Mouse (Mus musculus): Measurements from ENCODE around the gene Vstm2a. TPM values are rescaled to one million over a fixed set of nuclear protein-coding genes. Genes with fewer than 3 reads are reported as not detected.

Gene Vstm2a
- 0.13 and 0.15 TPM in 2 replicates for polyA plus RNA-seq (2012; rRNA removed)

- H3K27me3 ChIP-seq (ENCODE audit: control insufficient read depth, insufficient read depth, low read length): peaks cover 3% of the 10 kb centered on the region; the same call in 1 of the 2 replicates
- H3K27ac ChIP-seq (ENCODE audit: control insufficient read depth, insufficient read depth, low read length): no peak within 1 kb of the TSS
- no peaks in the 10 kb centered on the region for H3K36me3 ChIP-seq (ENCODE audit: control insufficient read depth, insufficient read depth, low read length)
- H3K4me1 ChIP-seq (replicated peaks; ENCODE audit: control insufficient read depth, insufficient read depth, low read length): no peaks in the 10 kb centered on the region
- TF ChIP-seq POLR2A (IDR thresholded peaks at IDR 0.05; ENCODE audit: control insufficient read depth, extremely low read depth, insufficient read depth, low read length, poor library complexity) (no peak), CTCF (IDR thresholded peaks at IDR 0.05; ENCODE audit: borderline replicate concordance, control insufficient read depth, extremely low read depth, insufficient read depth, low read length, poor library complexity) (no peak)
- no peak within 1 kb of the TSS for H3K4me3 ChIP-seq (ENCODE audit: control insufficient read depth, insufficient read depth, low read length)
- WGBS: 3% methylated on average over 44 of the region's 44 CpGs
- DNase-seq: no peak
These were observed at the start of gene Vstm2a for GRCm38 (mm10) chr11:16257473-16257921. TSS of gene Vstm2a (plus strand) at chr11:16257724.

GRCm38 (mm10) chr11:16257011-16257410, 513 bp upstream of the Vstm2a start:
- Histone ChIP-seq H3K4me3 (ENCODE audit: control insufficient read depth, insufficient read depth, low read length) (no peak overlapping the region), H3K4me1 (replicated peaks; ENCODE audit: control insufficient read depth, insufficient read depth, low read length) (no peaks in the 10 kb centered on the region), H3K27ac (ENCODE audit: control insufficient read depth, insufficient read depth, low read length) (no peak overlapping the region), H3K27me3 (ENCODE audit: control insufficient read depth, insufficient read depth, low read length) (peaks cover 3% of the 10 kb centered on the region; the same call in 1 of the 2 replicates), H3K36me3 (ENCODE audit: control insufficient read depth, insufficient read depth, low read length) (no peaks in the 10 kb centered on the region)
- 42% methylated on average over 7 of the region's 7 CpGs for WGBS
- TF ChIP-seq POLR2A (IDR thresholded peaks at IDR 0.05; ENCODE audit: control insufficient read depth, extremely low read depth, insufficient read depth, low read length, poor library complexity): no peak
- TF ChIP-seq CTCF (IDR thresholded peaks at IDR 0.05; ENCODE audit: borderline replicate concordance, control insufficient read depth, extremely low read depth, insufficient read depth, low read length, poor library complexity): no peak
- DNase-seq: no peak

DNA sequence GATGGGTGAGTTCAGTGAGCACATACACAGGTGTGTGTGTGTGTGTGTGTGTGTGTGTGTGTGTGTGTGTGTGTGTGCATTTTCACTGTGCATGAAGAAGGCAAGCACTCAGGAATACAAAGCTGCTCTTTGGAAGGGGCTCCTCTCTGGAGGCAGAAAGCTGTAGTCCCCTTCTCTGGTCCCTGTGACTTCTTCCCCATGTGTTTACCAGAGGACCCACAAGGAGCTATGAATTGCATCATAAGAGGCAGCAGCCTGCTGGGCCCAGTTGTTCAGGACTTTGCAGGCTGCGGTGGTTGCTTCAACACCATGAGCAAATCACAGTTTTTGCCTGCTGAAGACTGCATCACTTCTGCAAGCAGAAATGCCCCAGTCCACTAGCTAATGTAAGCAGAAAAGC, 776 bp downstream of the Vstm2a start:
- Histone ChIP-seq H3K27me3 (ENCODE audit: control insufficient read depth, insufficient read depth, low read length) (peaks cover 3% of the 10 kb centered on the region; the same call in 1 of the 2 replicates), H3K4me3 (ENCODE audit: control insufficient read depth, insufficient read depth, low read length) (no peak overlapping the region), H3K27ac (ENCODE audit: control insufficient read depth, insufficient read depth, low read length) (no peak overlapping the region), H3K36me3 (ENCODE audit: control insufficient read depth, insufficient read depth, low read length) (no peaks in the 10 kb centered on the region), H3K4me1 (replicated peaks; ENCODE audit: control insufficient read depth, insufficient read depth, low read length) (no peaks in the 10 kb centered on the region)
- WGBS: 48% methylated on average over 1 of the region's 1 CpGs
- no peak for DNase-seq
- TF ChIP-seq CTCF (IDR thresholded peaks at IDR 0.05; ENCODE audit: borderline replicate concordance, control insufficient read depth, extremely low read depth, insufficient read depth, low read length, poor library complexity) (no peak), POLR2A (IDR thresholded peaks at IDR 0.05; ENCODE audit: control insufficient read depth, extremely low read depth, insufficient read depth, low read length, poor library complexity) (no peak)

DNA sequence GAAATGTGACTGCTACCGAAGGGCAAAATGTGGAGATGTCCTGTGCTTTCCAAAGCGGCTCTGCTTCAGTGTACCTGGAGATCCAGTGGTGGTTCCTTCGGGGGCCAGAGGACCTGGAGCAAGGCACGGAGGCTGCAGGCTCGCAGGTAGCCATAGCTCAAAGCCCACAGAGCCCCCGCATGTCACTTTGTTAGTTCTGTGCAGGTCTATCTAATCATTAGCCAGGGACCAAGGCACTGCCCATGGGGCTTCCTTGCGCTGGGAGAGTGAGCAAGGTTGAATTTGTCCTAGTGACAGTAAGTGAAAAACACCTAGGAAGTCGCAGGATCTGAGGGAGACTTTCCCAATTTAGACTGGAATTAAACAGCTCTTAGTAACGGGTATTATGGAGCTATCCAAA, 2.4 kb downstream of the Vstm2a start:
- H3K27ac ChIP-seq (ENCODE audit: control insufficient read depth, insufficient read depth, low read length): no peak overlapping the region
- peaks cover 3% of the 10 kb centered on the region; the same call in 1 of the 2 replicates for H3K27me3 ChIP-seq (ENCODE audit: control insufficient read depth, insufficient read depth, low read length)
- no peaks in the 10 kb centered on the region for H3K36me3 ChIP-seq (ENCODE audit: control insufficient read depth, insufficient read depth, low read length)
- H3K4me3 ChIP-seq (ENCODE audit: control insufficient read depth, insufficient read depth, low read length): no peak overlapping the region
- no peak for DNase-seq
- H3K4me1 ChIP-seq (replicated peaks; ENCODE audit: control insufficient read depth, insufficient read depth, low read length): no peaks in the 10 kb centered on the region
- TF ChIP-seq POLR2A (IDR thresholded peaks at IDR 0.05; ENCODE audit: control insufficient read depth, extremely low read depth, insufficient read depth, low read length, poor library complexity) (no peak), CTCF (IDR thresholded peaks at IDR 0.05; ENCODE audit: borderline replicate concordance, control insufficient read depth, extremely low read depth, insufficient read depth, low read length, poor library complexity) (no peak)
- WGBS: 32% methylated on average over 9 of the region's 9 CpGs

DNA sequence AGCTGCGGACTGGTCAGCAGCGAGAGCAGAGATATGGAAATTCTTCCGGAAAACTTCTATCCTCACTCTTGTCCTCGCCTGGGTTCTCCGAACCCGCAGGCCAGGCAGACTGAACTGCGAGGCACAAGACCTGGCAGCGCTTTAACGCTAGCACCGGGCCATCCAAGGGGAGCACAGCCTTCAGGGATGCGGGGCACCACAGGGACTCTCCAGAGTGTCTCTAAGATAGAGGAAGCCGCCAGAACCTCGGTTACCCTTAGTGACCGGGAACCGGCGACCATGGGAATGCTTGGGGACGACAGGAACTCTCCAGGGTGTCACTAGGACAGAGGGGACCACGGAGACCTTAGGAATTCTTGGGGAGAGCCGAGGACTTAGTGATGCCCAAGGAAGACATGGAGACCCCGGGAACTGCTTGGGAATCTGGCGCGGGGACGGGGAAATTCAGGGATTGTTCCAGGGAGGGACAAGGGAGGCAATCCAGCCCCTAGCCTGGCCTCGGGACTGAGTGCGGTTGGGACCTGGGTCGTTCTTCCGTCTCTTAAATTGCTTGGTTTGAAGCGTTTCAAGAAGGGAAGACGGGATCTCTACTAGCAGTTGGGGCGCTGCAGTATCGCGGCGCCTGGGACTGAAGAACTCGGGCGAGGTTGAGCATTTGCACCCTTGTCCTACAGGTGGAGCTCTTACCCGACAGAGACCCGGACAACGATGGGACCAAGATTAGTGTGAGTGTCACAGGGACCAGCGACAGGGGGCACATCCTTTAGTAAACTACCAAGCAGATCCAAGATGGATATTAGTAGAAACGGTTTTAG, 3.4 kb downstream of the Vstm2a start:
- Histone ChIP-seq H3K4me1 (replicated peaks; ENCODE audit: control insufficient read depth, insufficient read depth, low read length) (no peaks in the 10 kb centered on the region), H3K36me3 (ENCODE audit: control insufficient read depth, insufficient read depth, low read length) (no peaks in the 10 kb centered on the region), H3K27me3 (ENCODE audit: control insufficient read depth, insufficient read depth, low read length) (peaks cover 3% of the 10 kb centered on the region; the same call in 1 of the 2 replicates), H3K27ac (ENCODE audit: control insufficient read depth, insufficient read depth, low read length) (no peak overlapping the region), H3K4me3 (ENCODE audit: control insufficient read depth, insufficient read depth, low read length) (no peak overlapping the region)
- TF ChIP-seq POLR2A (IDR thresholded peaks at IDR 0.05; ENCODE audit: control insufficient read depth, extremely low read depth, insufficient read depth, low read length, poor library complexity): no peak
- TF ChIP-seq CTCF (IDR thresholded peaks at IDR 0.05; ENCODE audit: borderline replicate concordance, control insufficient read depth, extremely low read depth, insufficient read depth, low read length, poor library complexity): no peak
- no peak for DNase-seq
- 5% methylated on average over 40 of the region's 40 CpGs for WGBS

DNA sequence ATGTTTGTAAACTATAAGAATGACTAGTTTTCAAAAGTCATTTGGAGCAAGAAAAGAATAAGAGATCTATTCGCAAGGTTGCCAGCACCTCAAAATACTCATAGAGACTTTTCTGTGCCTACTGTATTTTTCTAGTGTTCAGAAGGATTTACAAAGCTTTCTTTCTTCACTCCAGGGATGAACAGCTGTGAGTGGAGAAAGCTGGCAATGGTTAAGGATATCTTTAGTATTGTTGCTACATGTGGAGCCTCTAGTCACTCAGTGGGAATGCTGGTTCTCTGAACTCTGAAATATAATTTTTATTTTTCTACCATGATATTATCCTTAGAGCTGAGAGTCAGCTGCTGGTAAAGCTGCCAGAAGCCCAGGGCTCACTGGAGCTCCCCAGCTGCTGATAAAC, 10.9 kb downstream of the Vstm2a start:
- TF ChIP-seq POLR2A (IDR thresholded peaks at IDR 0.05; ENCODE audit: control insufficient read depth, extremely low read depth, insufficient read depth, low read length, poor library complexity) (no peak), CTCF (IDR thresholded peaks at IDR 0.05; ENCODE audit: borderline replicate concordance, control insufficient read depth, extremely low read depth, insufficient read depth, low read length, poor library complexity) (no peak)
- WGBS: 96% methylated on average over 1 of the region's 1 CpGs

More for the DNA sequence above, 10.9 kb downstream of the Vstm2a start:
- H3K27me3 ChIP-seq (ENCODE audit: control insufficient read depth, insufficient read depth, low read length): no peaks in the 10 kb centered on the region
- no peak overlapping the region for H3K4me3 ChIP-seq (ENCODE audit: control insufficient read depth, insufficient read depth, low read length)
- no peak for DNase-seq
- no peaks in the 10 kb centered on the region for H3K4me1 ChIP-seq (replicated peaks; ENCODE audit: control insufficient read depth, insufficient read depth, low read length)
- no peak overlapping the region for H3K27ac ChIP-seq (ENCODE audit: control insufficient read depth, insufficient read depth, low read length)
- no peaks in the 10 kb centered on the region for H3K36me3 ChIP-seq (ENCODE audit: control insufficient read depth, insufficient read depth, low read length)
